Mouse (Mus musculus): ENCODE results near the gene Htra2. TPM values are rescaled to one million over a fixed set of nuclear protein-coding genes. Genes with fewer than 3 reads are reported as not detected.

Gene Htra2
- 10 to 100 TPM; 31.2 to 32.7 TPM for total RNA-seq (2021)
- long read RNA-seq, experiment 1, transcript Htra2-201 (8 exons, 1,725 nt), result major isoform, 29 of 36 reads
- long read RNA-seq, experiment 1, partial matches to known transcripts, result 0 of 36 reads
- long read RNA-seq, experiment 1, other reads (novel, unspliced or antisense), result 7 of 36 reads
- long read RNA-seq, experiment 2, transcript Htra2-201 (8 exons, 1,725 nt), result major isoform, 19 of 24 reads
- long read RNA-seq, experiment 2, partial matches to known transcripts, result 1 of 24 reads
- long read RNA-seq, experiment 2, other reads (novel, unspliced or antisense), result 3 of 24 reads

- DNase-seq, result no peak
Observed at GRCm38 (mm10) chr6:83054871-83055431, at the start of gene Htra2. Gene Htra2 (minus strand): TSS chr6:83055273.

GRCm38 (mm10) chr6:83104158-83104557 is 49.1 kb upstream of the Htra2 start:
- no peak for DNase-seq

GRCm38 (mm10) chr6:83103130-83103650 is 48.1 kb upstream of the Htra2 start:
- DNase-seq, result no peak

- DNase-seq, result peak; percentile 65 to 68
Observed at GRCm38 (mm10) chr6:83101688-83102556, 46.8 kb upstream of the Htra2 start.

GRCm38 (mm10) chr6:83101316-83101687 is 46.2 kb upstream of the Htra2 start, which contains the start of the genes Ccdc142 and Gm42688:
Gene Ccdc142 (plus strand): TSS chr6:83101601.
Gene Gm42688 (plus strand): TSS chr6:83101617.
- DNase-seq, result peak; percentile 94

- DNase-seq, result no peak
Observed at GRCm38 (mm10) chr6:83098411-83098810, 43.3 kb upstream of the Htra2 start.

- DNase-seq, result no peak
Observed at GRCm38 (mm10) chr6:83095968-83096367, 40.9 kb upstream of the Htra2 start.

- no peak for DNase-seq
Observed at GRCm38 (mm10) chr6:83092416-83093127, 37.5 kb upstream of the Htra2 start.

GRCm38 (mm10) chr6:83087926-83088260 is 32.8 kb upstream of the Htra2 start:
- no peak for DNase-seq

- DNase-seq, result peak; percentile 57 to 67
Observed at GRCm38 (mm10) chr6:83087205-83087925, 32.3 kb upstream of the Htra2 start.

- DNase-seq, result peak in 1 of 2 experiments; percentile 31
Observed at GRCm38 (mm10) chr6:83086121-83087035, 31.3 kb upstream of the Htra2 start, which contains the start of gene Lbx2. Gene Lbx2 (plus strand): TSS chr6:83086367.

GRCm38 (mm10) chr6:83084477-83084876 is 29.4 kb upstream of the Htra2 start:
- DNase-seq, result no peak

- DNase-seq, result no peak
Observed at GRCm38 (mm10) chr6:83083497-83083896, 28.4 kb upstream of the Htra2 start.

GRCm38 (mm10) chr6:83080210-83080609 is 25.1 kb upstream of the Htra2 start:
- no peak for DNase-seq

GRCm38 (mm10) chr6:83078324-83078858 is 23.3 kb upstream of the Htra2 start:
- DNase-seq, result peak; percentile 99 to 100

- DNase-seq, result peak; percentile 40 to 64
Observed at GRCm38 (mm10) chr6:83077630-83078323, 22.7 kb upstream of the Htra2 start, which contains the start of gene Pcgf1. Gene Pcgf1 (plus strand): TSS chr6:83077869.

GRCm38 (mm10) chr6:83074979-83075378 is 19.9 kb upstream of the Htra2 start:
- no peak for DNase-seq

- DNase-seq, result no peak
Observed at GRCm38 (mm10) chr6:83071220-83071619, 16.1 kb upstream of the Htra2 start.
